Mouse (Mus musculus): ENCODE results near the gene Kctd13. TPM values are rescaled to one million over a fixed set of nuclear protein-coding genes. Genes with fewer than 3 reads are reported as not detected.
A peak's percentile ranks its signal among the peaks of the same experiment; 100 is the strongest.
"Not testable (repeated sequence)": the region's sequence is repeated elsewhere in the genome, so short reads cannot be mapped to it uniquely, and the experiment has no call there.

Kctd13 gene
- polyA plus RNA-seq (2012; rRNA removed) = 16.3 and 16.4 TPM in 2 replicates

DNA sequence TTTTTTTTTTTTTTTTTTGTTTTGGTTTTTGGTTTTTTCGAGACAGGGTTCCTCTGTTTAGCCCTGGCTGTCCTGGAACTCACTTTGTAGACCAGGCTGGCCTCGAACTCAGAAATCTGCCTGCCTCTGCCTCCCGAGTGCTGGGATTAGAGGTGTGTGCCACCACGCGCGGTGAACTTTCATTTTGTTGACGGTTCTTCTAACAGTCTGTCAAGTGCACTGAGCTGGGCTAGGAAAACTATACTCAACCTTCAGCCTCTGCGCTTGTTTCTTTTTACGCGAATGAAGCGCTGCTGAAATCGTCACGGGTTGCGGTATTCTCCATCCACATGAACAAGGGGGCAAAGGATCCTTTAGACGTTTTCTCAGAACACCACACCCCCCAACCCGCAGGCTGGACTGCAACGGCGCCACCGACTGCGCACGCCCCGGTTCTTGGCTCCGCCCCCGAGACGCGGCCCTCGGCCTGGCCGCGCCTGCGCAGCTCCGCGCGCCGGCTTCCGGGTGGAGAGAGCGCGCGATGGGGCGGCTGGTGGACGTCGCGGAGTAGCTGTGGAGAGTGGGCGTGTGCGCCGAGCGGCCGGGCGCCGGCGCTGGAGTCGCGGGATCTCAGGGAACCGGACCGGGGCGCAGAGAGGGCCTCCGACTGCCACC lies at the start of gene Kctd13:
TSS of gene Kctd13 (plus strand) at position 496 of the 654 bp plus-strand sequence.
- DNase-seq (ENCODE audit: low spot score) = peak; percentile 85

DNA sequence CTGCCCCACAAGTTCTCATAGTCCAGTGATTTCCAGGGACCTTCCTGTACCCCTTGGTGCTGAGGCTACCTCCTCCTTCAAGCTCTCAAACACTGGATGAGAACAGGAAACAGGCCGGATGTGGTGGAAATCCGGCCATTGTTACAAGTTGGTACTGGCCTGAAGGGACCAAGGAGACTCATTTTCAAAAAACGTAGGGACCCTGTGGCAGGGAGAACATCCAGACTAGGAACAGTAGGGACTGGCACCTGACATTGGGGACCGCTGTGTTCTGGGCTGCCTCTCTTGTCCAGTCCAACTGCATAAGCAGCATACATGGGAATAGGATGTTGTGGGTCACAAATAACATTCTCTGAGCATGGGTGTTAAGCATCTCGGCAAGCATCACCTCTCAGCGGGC lies 47.6 kb upstream of the Kctd13 start:
- no peak for DNase-seq (ENCODE audit: low spot score)

DNA sequence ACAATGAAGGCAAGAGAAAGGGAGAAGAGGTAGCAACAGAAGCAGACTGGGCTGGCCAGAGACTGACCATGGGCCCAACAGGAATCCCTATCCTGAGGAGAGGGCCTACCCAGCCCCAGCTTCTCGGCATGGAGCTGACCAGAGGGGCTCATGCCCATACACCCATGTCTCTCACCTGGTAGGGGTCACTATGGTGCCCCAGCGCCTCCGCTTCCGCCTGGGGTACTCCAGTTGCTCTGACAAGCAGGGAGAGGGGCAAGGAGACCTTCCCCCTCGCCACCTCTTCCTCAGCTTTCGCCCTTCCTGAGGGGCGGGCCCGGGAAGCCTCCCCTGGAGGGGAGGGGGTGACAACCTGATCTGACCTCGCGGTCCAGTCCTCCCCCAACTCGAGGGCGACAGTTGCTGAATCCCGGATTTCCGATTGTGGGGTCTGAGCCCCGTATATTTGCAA lies 44.9 kb upstream of the Kctd13 start:
- no peak for DNase-seq (ENCODE audit: low spot score)

DNA sequence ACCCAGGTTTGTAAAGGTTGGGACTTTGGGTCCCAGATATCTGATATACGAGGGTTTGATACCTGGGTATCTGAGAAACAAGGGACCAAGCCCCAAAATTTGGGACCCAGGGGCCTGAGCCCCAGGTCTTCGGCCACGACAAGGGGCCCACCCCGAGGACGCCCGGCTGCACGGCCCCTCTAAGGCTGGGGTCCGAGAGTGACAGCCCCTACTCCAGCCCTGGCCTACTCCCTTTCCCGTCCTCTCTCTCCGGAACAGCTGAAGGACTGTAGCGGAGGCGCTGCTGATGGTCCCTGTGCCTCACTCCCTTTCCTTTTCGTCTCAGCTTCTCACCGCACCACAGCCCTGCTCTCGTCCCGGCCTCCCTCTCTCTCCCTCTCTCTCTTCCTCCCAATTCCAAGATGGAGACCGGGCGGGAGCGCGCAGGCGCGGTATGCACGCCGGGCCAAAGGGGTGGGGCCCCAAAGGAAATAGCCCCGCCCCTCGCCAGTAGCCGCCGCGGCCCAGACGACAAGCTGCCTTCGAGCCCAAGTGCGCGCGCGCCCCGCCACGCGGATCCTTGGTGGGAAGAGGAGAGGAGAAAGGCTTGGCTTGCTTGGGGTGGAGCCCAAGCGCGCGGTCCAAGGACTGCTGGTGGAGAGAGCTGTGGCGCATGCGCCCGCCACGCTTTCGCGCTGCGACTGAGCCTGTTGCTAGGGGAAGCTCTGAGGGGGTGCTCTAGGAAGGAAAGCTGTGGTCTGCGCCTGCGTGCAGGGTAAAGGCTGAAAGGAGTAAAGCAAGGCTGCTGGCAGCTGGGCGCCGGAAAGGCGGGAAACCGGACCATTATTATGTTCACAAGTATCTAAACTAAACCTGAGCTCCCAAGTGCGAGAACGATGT lies 44.2 kb upstream of the Kctd13 start, which contains the start of gene Taok2:
TSS of gene Taok2 (minus strand) at position 418 of the 879 bp plus-strand sequence.
- DNase-seq (ENCODE audit: low spot score) = peak; percentile 97

DNA sequence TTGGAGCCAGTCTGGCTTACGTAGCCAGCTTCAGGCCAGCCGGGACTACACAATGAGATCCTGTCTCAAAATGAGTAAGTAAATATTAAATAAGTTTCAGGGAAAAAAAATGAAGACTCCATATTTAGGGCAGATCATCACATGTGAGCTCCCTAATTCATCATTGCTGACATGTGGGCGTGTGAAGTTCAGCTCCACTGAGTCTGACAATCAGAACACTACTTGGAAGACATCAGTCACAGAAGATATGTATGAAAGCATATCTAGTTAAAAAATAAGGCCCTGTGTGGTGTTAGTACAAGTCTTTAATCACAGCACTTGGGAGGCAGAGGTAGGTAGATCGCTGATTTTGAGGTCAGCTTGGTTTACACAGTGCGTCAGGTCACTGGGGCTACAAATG lies 41.4 kb upstream of the Kctd13 start:
- DNase-seq (ENCODE audit: low spot score) = no peak

DNA sequence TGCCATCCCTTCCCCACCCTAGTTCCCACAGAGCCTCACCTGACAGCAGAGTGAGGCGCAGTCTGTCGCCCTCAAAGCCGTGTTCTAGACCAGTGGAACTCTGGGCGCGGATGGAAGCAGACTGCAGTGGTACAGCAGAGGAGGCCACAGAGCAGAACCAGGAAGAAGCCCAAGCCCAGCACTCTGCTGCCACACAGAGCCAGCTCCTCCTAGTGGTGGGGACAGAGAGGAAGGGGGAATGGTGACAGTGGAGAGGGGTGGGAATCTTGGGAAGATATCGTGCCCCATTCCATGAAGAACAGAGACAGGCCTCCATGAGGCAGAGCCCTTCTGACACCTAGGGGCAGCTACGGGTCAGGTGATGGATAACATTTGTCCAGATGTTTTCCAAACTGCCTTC lies 39.8 kb upstream of the Kctd13 start:
- DNase-seq (ENCODE audit: low spot score) = no peak

DNA sequence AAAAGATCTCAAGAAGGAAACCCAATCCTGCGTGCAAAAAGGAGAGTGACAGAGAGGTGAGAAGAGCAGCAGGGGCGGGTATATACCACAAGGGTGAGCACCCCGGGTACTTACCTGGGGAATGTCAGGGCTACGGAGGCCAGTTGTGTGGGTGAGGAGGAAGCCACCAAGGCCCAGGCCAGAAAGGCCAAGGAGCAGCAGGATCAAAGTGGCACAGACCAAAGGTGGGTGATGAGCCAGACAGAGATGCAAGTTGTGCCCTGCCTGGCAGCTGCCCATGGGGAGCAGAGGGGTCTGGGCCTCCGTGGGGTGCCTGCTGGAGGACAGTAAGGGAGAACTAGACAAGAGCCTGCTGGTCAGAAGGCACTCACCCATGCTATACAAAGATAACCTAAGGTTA lies 31.8 kb upstream of the Kctd13 start:
- DNase-seq (ENCODE audit: low spot score) = no peak

DNA sequence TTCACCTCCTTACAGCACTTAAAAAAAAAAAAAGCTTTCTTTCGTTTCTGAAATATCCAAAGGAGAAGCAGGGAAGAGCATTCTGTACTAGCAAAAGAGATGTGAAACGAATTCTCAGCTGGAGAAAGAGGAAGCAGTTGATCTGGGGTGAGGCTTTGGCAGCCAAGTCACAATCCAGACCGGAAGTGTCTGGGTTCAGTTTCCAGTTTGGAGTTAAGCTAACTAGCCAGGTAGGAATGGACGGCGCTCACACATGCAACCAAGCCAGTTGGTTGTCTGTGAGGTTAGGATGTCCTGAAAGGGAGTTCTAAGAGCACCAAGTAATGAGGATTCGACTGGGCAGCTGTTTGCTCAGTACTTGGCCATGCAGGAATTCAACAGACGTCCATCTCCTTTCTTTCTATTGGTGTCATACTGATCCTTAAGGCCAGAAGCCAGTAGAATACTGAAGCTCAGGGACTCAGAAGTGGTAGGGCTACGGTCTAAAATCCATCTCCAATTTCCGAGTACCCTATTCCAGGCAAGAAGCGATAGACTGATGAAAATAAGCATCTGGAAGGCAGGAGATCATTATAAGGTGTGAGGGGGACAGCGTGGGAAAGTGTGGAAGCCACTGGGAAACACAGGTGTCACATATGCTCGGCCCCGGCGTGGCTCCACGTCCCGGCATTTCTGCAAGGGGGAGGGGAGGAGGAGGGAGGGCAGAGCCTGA lies 31.1 kb upstream of the Kctd13 start:
- no peak for DNase-seq (ENCODE audit: low spot score)

DNA sequence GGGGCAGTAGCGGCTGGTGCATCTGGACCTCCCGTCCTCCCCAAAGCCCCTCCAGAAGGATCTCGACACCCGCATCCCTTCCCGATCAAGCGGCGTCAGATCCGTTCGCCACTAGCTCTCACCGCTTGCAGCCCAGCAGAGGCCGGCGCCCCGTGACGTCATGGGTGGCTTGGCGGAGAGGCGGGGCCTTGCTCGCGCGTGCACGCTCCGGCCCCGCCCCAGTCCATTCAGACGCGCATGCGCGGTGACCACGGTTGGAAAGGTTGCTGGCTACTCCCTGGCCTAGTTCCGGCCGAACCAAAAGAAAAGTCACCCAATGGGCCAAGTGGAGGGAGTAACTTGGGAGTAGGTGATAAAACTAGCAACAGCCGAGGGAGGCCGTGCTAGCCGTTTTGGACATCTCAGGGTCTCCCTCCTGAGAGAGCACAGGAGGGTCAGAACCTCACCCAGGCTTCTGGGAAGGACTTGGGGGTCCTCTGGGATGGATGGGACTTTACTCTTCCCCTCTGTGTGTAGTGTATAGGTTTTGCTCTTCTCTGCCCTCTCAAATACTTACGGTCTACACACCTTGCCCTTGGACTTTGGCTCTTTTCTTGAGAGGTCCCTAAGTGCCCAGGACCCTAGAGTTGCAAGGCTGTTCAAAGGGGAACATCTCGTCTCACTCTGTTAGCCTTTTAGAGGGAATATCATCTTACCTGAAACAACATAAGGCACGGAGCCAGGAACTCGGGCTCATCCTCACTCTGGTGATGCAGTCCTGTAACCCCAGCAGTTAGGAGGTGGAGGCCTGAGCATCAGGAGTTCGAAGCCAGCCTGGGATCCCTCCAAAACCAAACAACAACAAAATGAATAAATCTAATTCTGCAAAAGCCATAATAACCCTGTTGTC lies 30.3 kb upstream of the Kctd13 start:
- peak; percentile 97 for DNase-seq (ENCODE audit: low spot score)

DNA sequence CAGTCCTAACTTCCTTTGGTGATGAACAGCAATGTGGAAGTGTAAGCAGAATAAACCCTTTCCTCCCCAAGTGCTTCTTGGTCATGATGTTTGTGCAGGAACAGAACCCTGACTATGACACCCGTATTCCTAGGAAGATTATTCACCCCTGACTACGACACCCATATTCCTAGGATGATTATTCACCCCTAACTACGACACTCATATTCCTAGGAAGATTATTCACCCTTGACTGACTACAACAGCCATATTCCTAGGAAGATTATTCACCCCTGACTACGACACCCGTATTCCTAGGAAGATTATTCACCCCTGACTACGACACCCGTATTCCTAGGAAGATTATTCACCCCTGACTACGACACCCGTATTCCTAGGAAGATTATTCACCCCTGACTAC lies 28.9 kb upstream of the Kctd13 start:
- not testable (repeated sequence) for DNase-seq (ENCODE audit: low spot score)

DNA sequence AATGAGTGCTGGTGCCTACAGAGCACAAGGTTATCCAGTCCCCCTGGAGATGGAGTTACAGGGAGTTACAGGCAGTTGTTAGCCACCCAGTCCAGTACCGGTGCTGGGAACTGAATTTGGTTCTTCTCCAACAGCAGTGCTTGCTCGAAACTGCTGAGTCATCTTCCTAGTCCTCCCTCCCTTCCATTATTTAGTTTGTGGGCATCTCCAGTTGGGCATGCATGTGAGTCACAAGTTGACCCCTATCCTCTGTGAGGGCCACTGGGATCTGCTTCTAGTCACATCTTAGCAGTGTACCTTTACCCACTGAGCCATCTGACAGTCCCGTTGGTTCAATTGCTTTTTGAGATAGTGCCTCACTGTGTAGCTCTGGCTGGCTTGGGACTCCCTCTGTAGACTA lies 23.1 kb upstream of the Kctd13 start:
- DNase-seq (ENCODE audit: low spot score) = no peak

DNA sequence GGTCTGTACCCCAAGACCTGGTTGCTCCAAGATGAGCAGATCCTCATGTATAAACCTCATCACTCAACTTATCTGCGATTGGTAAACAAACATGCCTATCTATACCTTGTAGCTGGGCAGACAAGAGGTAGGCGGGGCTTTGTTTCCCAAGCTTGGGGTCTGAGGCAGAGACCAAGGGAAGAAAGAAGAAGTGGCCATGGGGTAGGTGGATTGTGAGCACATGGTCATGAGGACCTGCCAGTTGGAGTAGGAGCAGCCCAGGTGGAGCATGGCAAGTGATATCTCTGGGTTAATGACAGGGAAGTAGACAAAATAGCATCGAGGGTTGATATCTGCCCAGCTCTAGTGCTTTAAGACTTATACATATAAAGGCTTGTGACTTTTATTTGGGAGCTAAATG lies 13.8 kb upstream of the Kctd13 start:
- DNase-seq (ENCODE audit: low spot score) = no peak

DNA sequence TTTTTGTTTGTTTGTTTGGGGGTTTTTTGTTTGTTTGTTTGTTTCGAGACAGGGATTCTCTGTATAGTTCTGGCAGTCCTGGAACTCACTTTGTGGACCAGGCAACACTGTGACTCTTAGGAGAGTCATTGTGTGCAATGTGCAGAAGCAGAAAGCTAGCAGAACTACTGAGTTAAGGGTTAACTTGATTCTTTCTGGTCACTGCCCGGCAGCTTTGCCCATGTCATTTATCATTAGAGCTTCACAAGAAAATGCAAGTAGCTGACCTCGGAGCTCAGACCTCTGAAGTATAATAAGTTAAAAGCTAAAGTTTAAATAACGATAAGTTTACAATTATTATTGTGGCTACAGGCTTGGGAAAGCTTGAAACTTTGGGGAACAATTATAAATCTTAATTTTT lies 10.3 kb upstream of the Kctd13 start:
- DNase-seq (ENCODE audit: low spot score) = not testable (repeated sequence)

DNA sequence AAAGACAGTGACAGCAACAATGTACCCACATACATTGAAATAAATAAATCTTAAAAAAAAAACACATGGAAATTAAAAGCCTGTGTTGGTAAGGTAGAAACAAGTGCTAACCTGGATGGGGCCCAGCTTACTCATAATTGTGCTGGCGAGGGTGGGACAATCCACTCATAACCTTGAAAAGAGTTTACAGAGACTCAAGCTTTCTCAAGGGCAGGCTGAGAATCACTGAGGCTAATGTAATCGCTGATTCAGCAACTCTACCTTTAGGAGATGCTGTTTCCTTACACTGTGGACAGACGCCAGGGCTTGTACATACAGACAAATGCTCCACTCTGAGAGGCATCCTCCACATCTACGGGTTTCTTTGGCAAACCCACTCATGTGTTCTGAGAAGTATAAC lies 8.7 kb upstream of the Kctd13 start:
- no peak for DNase-seq (ENCODE audit: low spot score)

DNA sequence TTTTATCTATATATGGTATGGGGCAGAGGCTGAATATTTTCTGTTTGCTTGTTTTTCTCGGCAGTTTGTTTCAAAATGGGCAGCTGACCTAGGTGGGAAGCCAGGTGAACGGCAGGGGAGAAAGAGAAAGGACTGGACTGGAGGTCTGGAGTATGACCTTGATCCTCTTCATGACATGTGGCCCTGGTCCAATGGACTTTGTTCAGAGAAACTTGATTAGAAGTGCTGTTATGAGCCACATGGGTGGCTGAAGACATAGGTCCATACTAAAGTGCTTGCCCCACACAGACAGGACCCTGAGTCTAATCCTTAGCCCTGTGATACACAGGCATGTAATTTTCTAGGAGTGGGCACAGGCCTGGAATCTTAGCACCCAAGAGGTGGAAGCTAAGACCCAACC lies 7.1 kb upstream of the Kctd13 start:
- no peak for DNase-seq (ENCODE audit: low spot score)

DNA sequence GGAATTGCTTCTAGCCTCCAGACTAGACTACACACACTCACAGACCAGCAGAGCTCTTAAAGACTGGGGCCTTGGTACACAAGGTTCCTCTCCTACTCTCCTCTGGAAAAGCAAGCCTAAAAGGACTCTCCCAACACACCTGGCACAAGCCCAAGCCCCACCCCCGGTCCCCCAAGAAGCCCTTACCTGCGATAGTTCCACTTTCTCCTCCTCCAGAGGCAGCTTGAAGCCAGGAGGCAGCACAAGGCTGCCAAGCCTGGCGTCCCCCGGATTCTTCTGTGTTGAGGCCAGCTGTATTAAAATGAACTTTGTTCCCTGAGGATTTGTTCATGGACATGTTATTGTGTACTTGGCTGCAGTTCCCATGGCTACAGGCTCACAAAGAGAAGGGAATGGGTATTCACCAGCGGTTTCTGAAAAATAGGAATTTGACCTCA lies 6.0 kb upstream of the Kctd13 start, which contains the start of gene Tmem219:
TSS of gene Tmem219 (minus strand) at position 294 of the 437 bp plus-strand sequence.
- DNase-seq (ENCODE audit: low spot score) = no peak

DNA sequence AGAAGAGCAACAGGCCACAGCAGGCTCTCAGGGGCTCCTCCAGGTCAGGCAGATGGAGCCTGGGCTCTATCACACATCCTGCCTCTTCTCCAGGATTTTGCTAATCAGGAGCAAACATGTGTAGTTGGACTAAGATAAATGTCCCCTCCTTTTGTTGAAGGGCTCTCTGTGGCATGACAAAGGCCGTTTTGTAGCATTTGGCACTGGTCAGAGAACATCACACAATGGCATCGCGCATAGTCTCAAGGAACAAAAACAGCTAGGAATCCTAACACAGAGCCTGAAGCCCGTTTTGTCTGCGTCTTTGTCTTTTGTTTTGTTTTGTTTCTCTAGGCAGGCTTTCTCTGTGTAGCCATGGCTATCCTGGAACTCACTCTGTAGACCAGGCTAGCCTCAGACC lies 4.7 kb upstream of the Kctd13 start:
- no peak for DNase-seq (ENCODE audit: low spot score)

DNA sequence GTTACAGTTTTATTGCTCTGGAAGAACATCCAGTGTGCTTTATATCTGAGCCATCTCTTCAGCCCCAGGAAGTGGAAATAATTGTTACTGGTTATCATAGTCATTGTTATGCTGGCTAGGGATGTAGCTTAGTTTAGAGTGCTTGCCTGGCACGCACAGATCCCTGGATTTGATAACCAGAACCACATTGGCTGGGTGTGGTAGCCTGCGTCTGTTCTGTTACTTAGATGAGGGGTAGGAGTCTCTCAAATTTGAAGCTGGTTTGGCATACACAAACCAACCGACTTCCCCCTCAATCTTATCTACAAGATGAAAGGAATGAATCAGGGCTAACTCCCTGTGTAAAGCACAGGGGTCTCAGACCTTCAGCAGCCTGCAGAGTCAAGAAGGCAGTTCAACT lies 2.4 kb upstream of the Kctd13 start:
- no peak for DNase-seq (ENCODE audit: low spot score)

DNA sequence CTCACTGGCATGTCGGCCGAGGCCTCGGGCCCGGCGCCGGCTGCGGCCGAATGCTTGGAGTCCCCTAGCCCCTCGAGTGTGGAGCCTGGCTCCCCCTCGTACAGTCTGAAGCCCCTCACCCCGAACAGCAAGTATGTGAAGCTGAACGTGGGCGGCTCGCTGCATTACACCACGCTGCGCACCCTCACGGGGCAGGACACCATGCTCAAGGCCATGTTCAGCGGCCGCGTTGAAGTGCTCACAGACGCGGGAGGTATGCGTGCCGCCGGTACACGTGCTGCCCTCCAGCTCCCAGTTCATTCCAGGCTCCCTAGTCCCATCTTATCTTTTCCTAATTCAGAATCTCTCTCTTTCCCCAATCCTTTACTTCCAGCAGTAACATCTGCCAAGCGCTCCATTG lies 367 bp downstream of the Kctd13 start:
- DNase-seq (ENCODE audit: low spot score) = no peak

DNA sequence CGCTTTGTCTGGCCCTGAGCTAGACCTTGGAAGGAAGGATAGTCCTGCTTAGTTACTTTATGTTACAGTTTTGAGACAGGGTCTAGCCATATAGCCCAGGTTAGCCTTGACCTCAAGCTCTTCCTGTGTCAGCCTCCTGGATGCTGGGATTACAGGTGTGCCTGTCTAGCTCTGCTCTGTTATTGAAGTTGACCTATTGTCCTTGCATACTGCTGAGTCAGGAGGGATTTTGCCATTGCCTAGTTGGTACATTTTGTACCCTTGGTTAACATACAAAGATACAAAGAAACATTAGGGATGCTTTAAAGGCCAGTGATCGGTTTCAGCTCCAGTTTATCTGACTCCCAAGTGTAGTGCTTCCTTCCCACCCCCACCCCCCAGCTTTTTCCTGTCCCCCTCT lies 4.0 kb downstream of the Kctd13 start:
- no peak for DNase-seq (ENCODE audit: low spot score)

DNA sequence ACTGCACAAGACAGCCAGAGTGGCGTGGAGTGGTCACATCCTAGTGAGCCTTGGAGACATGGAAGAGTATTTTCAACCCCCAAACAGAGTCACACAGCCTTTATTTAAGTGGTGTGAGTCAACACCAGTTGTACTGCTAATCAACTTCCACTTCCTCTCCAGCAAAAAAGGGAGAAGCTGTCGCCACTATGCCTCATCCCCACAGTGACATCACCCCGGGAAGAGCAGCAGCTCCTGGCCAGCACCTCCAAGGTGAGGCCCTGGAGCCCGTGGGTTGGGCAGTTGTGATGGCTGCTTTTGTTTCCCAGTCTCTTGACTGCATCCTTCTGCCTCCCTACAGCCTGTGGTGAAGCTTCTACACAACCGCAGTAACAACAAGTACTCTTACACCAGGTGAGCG lies 12.5 kb downstream of the Kctd13 start:
- DNase-seq (ENCODE audit: low spot score) = no peak

All from urinary bladder, adult 2 months (tissue).